Mouse (Mus musculus) olfactory bulb, adult 2 months (tissue): ENCODE measurements around the gene Map3k7.

Experiments
- CTCF ChIP-seq: fragments of 200-500 bp; IDR thresholded peaks from 2 replicates; pipeline ENCODE4 v1.5.1; 2012; ENCODE audit warnings: low read depth, mild to moderate bottlenecking, low read length, moderate library complexity; ENCODE audit not compliant: insufficient read depth
- POLR2A ChIP-seq: fragments of 200-500 bp; IDR thresholded peaks from 2 replicates; pipeline ENCODE4 v1.6.1; 2012; ENCODE audit warnings: mild to moderate bottlenecking, low read depth, low read length, moderate library complexity; ENCODE audit not compliant: insufficient read depth

DNA sequence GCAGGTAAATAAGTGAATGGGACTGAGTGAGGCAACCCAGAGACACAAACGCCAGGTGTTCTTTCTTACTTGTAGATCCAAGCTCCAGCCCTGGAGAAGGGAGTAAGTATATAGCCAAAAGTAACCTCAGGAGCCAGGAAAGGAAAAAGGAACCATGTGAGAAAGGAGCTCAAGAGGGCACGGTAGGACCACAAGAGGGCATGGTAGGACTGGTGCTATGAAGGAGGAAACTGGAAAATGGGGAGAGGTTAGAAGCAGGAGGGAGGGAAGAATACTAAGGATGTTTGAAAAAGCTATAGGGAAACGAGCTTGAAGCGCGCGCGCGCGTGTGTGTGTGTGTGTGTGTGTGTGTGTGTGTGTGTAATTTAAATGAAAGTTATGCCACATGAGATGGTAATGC lies 63.2 kb downstream of the Map3k7 start:
- TF ChIP-seq POLR2A: no peak
- no peak for TF ChIP-seq CTCF
